Mouse (Mus musculus) midbrain, embryonic 14.5 days (tissue): ENCODE data around the gene Nit1. TPM values are rescaled to one million over a fixed set of nuclear protein-coding genes. Genes with fewer than 3 reads are reported as not detected.

Experiments used
- ATAC-seq: fragments of 200-750 bp; cut with Nextera tagmentation; 2 replicates; pipeline ENCODE4 v1.8.0; 2017; ENCODE audit warnings: moderate number of reproducible peaks, moderate library complexity; ENCODE audit not compliant: low FRiP score, low TSS enrichment
- DNase-seq: peaks from one replicate; pipeline ENCODE4 v3.0.0-alpha.2; 2015
- H3K27ac ChIP-seq: fragments of 300-500 bp; sonication (generic); replicated peaks from 2 replicates; pipeline ENCODE4 v1.5.1; 2014; ENCODE audit warnings: mild to moderate bottlenecking, low read depth, low read length, moderate library complexity
- H3K27me3 ChIP-seq: fragments of 300-500 bp; sonication (generic); 2 replicates; pipeline ENCODE4 v1.6.1; 2014; ENCODE audit warnings: low read length, control low read depth, mixed read lengths; ENCODE audit not compliant: control insufficient read depth, insufficient read depth
- H3K36me3 ChIP-seq: fragments of 300-500 bp; sonication (generic); 2 replicates; pipeline ENCODE4 v1.6.1; 2014; ENCODE audit warnings: low read length, control low read depth; ENCODE audit not compliant: control insufficient read depth, insufficient read depth
- H3K4me1 ChIP-seq: fragments of 300-500 bp; sonication (generic); 2 replicates; pipeline ENCODE4 v1.6.1; 2014; ENCODE audit warnings: mild to moderate bottlenecking, antibody characterized with exemption, low read length, control low read depth; ENCODE audit not compliant: control insufficient read depth, insufficient read depth
- H3K4me2 ChIP-seq: fragments of 300-500 bp; sonication (generic); 2 replicates; pipeline ENCODE4 v1.6.1; 2014; ENCODE audit warnings: mild to moderate bottlenecking, low read length, moderate library complexity
- H3K4me3 ChIP-seq: fragments of 300-500 bp; sonication (generic); replicated peaks from 2 replicates; pipeline ENCODE4 v1.5.1; 2014; ENCODE audit warnings: low read depth, low read length
- H3K9ac ChIP-seq: fragments of 300-500 bp; sonication (generic); replicated peaks from 2 replicates; pipeline ENCODE4 v1.6.1; 2014; ENCODE audit warnings: mild to moderate bottlenecking, low read length, moderate library complexity
- H3K9me3 ChIP-seq: fragments of 300-500 bp; sonication (generic); 2 replicates; pipeline ENCODE4 v1.6.1; 2016; ENCODE audit warnings: low read length, control low read depth, mixed read lengths; ENCODE audit not compliant: control insufficient read depth
- WGBS: fragments of 180-500 bp; shearing (Covaris S2); extraction: QIAGEN DNeasy Blood & Tissue Kit; methylation state at CpG from one replicate; pipeline ENCODE4 v1.1.7; 2014; 5-methylcytosine and 5-hydroxymethylcytosine counted together
- polyA plus RNA-seq: library from polyadenylated mRNA; unstranded; fragments of >200 nt; fragmentation: Nextera tagmentation; extraction: Ambion mirVana; gene quantifications from 2 replicates; pipeline ENCODE4 v1.2.1, GENCODE M21; 2014

Nit1 gene
- polyA plus RNA-seq, 1 experiment from 2014 or later: 39.1 TPM

- Histone ChIP-seq H3K4me3 (peak overlapping the region; percentile 76), H3K4me2 (peak overlapping the region; percentile 74), H3K27me3 (0 out of 2 replicates have a peak, but pooled peaks cover 9% of the 10 kb centered on the region), H3K9me3 (no peaks in the 10 kb centered on the region), H3K4me1 (peaks cover 9% of the 10 kb centered on the region), H3K36me3 (peaks cover 17% of the 10 kb centered on the region), H3K9ac (no peak overlapping the region), H3K27ac (no peak overlapping the region)
- ATAC-seq (no peak), DNase-seq (no peak)
- 88% methylated on average over 3 of the region's 3 CpGs for WGBS
Measured at GRCm38 (mm10) chr1:171293351-171293750, 52.1 kb downstream of the Nit1 start.

GRCm38 (mm10) chr1:171288328-171288727 lies 57.1 kb downstream of the Nit1 start:
- peak overlapping the region; percentile 92 for H3K4me3 ChIP-seq
- 67% methylated on average over 4 of the region's 4 CpGs for whole genome bisulfite sequencing
- H3K4me2 ChIP-seq: peak overlapping the region; percentile 65
- ATAC-seq: no peak
- no peak for DNase-seq
- H3K9ac ChIP-seq: 0 out of 2 replicates have a peak overlapping the region, but pooled peaks have one; percentile 99
- peak overlapping the region; percentile 98; the same call in 1 of the 2 replicates for H3K27ac ChIP-seq
- H3K27me3 ChIP-seq: no peaks in the 10 kb centered on the region
- peaks cover 11% of the 10 kb centered on the region for H3K4me1 ChIP-seq
- H3K36me3 ChIP-seq: peaks cover 45% of the 10 kb centered on the region
- H3K9me3 ChIP-seq: no peaks in the 10 kb centered on the region

Other genes starting within 250 kb of the Nit1 start
- gene Cfap126, start 231.7 kb downstream of the Nit1 start, polyA plus RNA-seq: 2.7 and 4.2 TPM in 2 replicates
- gene Sdhc, start 195.0 kb downstream of the Nit1 start, polyA plus RNA-seq: 295 and 310 TPM in 2 replicates
- gene Mpz, start 194.9 kb downstream of the Nit1 start, polyA plus RNA-seq: 0.39 and 0.51 TPM in 2 replicates
- gene Pcp4l1, start 149.4 kb downstream of the Nit1 start, polyA plus RNA-seq: 20.0 and 20.5 TPM in 2 replicates
- 0.34 and 0.39 TPM in 2 replicates for gene Nr1i3, start 131.7 kb downstream of the Nit1 start, polyA plus RNA-seq
- gene Tomm40l, start 123.1 kb downstream of the Nit1 start, polyA plus RNA-seq: 35.3 and 40.4 TPM in 2 replicates
- 3.3 and 4.1 TPM in 2 replicates for gene Apoa2, start 120.6 kb downstream of the Nit1 start, polyA plus RNA-seq
- gene Fcer1g, start 111.3 kb downstream of the Nit1 start, polyA plus RNA-seq: 6.6 and 28.4 TPM in 2 replicates
- 3.3 and 4.1 TPM in 2 replicates for gene Adamts4, start 95.2 kb downstream of the Nit1 start, polyA plus RNA-seq
- 185 and 220 TPM in 2 replicates for gene Ndufs2, start 94.3 kb downstream of the Nit1 start, polyA plus RNA-seq
- 101 and 105 TPM in 2 replicates for gene B4galt3, start 75.3 kb downstream of the Nit1 start, polyA plus RNA-seq
- 43.2 and 46.8 TPM in 2 replicates for gene Ppox, start 64.5 kb downstream of the Nit1 start, polyA plus RNA-seq
- 92.6 and 98.9 TPM in 2 replicates for gene Usp21, start 57.7 kb downstream of the Nit1 start, polyA plus RNA-seq
- gene Ufc1, start 50.6 kb downstream of the Nit1 start, polyA plus RNA-seq: 120 and 132 TPM in 2 replicates
- 49.0 and 61.5 TPM in 2 replicates for gene Dedd, start 16.5 kb downstream of the Nit1 start, polyA plus RNA-seq
- gene Pfdn2, start within 50 bp of the Nit1 start, polyA plus RNA-seq: 63.0 and 94.0 TPM in 2 replicates
- 3.6 and 3.7 TPM in 2 replicates for gene Klhdc9, start 15.2 kb upstream of the Nit1 start, polyA plus RNA-seq
- gene Nectin4, start 24.5 kb upstream of the Nit1 start, polyA plus RNA-seq: 1.4 and 1.6 TPM in 2 replicates
- gene Arhgap30, start 43.3 kb upstream of the Nit1 start, polyA plus RNA-seq: 0.09 and 0.42 TPM in 2 replicates
- gene Usf1, start 65.7 kb upstream of the Nit1 start, polyA plus RNA-seq: 207 and 236 TPM in 2 replicates
- 5.7 and 6.2 TPM in 2 replicates for gene Tstd1, start 73.2 kb upstream of the Nit1 start, polyA plus RNA-seq
- gene F11r, start 91.9 kb upstream of the Nit1 start, polyA plus RNA-seq: 3.3 and 8.1 TPM in 2 replicates
- gene Alyref2, start 157.8 kb upstream of the Nit1 start, polyA plus RNA-seq: 28.2 and 33.5 TPM in 2 replicates
- gene Itln1, start 189.6 kb upstream of the Nit1 start, polyA plus RNA-seq: not detected in 2 replicates
- 0.07 TPM in 1 of 2 replicates, not detected in the other for gene Cd244a, start 213.5 kb upstream of the Nit1 start, polyA plus RNA-seq